Mouse (Mus musculus): ENCODE results near the gene Eml4. TPM values are rescaled to one million over a fixed set of nuclear protein-coding genes. Genes with fewer than 3 reads are reported as not detected.
A peak's percentile ranks its signal among the peaks of the same experiment; 100 is the strongest.

Eml4 gene
- 66.6 and 76.2 TPM in 2 replicates for total RNA-seq (2017)

DNA sequence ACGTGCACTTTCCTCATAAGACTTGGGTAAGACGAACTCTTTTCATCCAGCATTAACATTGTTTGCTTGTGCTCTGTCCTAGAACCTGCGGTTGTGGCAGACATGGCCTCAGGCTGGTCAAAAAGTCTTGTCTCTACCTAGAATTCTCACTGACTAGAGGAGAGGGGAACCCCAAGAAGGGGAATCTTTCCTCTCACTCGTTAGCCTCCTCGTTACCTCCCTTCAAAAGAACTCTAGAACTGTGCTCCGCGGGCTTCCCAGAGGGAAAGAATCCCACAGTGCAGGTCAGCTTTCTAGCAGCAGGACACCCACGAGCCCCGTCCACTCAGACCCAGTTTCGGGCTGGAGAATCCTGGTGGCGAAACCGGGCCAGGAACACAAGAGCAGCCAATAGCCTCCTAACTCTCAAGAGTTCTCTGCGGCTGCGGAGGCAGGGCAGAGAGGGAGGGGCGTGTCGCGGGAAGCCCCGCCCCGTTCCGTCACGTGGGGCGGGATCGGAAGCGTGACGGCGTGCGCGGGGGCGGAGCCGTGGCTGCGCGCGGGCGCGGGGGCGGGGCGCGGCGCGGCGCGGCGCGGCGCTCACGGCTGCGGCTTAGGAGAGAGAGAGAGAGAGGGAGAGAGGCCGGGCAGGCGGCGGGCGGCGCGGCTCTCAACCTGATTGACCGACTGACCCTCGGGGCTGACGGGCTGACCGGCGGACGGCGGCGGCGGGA, at the start of gene Eml4:
Gene Eml4, plus strand, starts transcription at position 553 of the 713 bp plus-strand sequence.
- ATAC-seq (replicated peaks; ENCODE audit: low read depth, poor library complexity, severe bottlenecking): peak; percentile 78

DNA sequence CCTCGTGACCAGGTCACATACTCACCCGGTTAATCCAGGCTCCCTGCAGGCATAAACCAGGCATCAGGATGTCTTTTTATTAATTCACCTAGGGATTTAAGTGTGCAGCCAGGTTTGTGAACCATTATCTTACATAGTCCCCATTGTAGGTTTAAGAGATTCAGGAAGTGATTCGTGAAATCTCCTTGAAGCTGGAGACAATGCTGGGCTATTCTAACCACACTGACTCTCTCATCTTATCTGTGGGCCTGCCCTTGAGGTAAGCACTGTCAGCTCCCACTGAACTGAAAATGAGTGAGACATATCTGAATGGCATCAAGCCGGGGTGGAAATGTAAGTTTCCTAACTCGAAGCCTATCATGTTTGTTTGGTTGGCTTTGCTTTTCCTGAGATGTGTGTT, 49.3 kb upstream of the Eml4 start:
- peak; percentile 50; the same call in 1 of the 2 replicates for ATAC-seq (replicated peaks; ENCODE audit: low read depth, poor library complexity, severe bottlenecking)

DNA sequence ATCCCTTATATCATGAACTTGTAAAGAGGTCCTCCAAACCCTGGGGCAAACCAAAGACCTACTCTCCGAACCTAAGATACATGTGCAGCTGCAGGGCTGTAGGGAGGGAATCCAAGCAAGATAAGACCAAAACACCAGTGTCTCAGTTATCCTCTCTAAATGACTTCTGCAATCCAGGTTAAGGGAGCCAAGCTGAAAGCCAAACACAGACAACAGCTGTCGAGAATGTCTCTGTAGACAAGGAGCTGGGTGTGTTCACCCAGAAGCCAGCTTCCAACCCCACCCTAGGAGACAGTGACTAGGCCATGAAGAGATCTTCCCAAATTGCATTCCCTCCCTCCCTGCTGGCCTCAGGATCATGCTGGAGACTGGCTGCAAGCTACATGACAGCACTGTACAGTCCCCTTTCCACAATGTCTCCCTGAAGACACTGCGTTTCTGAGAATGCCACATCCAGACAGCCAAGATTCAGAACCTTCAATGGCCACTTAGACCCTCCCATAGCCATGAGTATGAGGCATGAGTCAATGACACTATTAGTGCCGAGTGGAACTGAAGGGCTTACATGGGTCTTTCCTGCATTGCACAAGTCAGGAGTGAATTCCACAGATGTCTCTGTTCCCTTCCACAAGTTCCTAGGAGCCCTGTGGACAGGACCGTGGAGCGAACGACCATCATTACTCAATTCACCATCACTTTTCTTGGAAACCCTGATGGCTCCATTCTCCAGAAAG, 46.5 kb upstream of the Eml4 start:
- no peak for ATAC-seq (replicated peaks; ENCODE audit: low read depth, poor library complexity, severe bottlenecking)

DNA sequence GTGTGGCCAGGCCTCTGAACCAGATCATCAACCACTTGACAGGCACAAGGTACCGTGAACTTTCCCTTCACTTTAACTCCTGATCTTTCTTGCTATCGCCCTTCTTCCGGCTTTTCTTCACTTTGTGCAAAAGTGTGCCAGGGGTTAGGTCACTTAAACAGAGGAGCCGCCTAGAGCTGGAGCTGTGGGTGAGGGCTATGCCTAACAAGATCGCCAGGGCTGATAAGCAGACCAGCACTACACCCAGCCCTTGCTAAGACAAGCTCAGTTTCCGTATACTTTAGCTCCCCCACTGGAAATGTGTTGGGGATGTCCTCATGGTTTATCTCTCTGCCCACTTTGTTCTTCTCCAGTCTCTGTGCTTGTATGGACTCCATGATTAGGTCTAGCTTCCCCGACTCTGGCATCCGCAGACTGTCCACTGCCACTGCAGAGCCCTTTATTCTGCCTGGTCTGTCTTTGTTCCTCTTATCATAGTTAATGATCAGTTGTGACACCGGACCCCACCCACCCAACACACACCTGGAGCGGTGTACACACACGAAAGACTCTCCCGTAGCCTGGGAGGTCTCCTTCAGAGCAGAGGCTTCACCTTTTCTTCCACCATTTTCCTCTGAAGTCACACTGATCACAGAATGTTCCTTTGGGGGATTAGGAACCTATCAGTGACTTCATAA, 43.6 kb upstream of the Eml4 start:
- peak; percentile 62 for ATAC-seq (replicated peaks; ENCODE audit: low read depth, poor library complexity, severe bottlenecking)

DNA sequence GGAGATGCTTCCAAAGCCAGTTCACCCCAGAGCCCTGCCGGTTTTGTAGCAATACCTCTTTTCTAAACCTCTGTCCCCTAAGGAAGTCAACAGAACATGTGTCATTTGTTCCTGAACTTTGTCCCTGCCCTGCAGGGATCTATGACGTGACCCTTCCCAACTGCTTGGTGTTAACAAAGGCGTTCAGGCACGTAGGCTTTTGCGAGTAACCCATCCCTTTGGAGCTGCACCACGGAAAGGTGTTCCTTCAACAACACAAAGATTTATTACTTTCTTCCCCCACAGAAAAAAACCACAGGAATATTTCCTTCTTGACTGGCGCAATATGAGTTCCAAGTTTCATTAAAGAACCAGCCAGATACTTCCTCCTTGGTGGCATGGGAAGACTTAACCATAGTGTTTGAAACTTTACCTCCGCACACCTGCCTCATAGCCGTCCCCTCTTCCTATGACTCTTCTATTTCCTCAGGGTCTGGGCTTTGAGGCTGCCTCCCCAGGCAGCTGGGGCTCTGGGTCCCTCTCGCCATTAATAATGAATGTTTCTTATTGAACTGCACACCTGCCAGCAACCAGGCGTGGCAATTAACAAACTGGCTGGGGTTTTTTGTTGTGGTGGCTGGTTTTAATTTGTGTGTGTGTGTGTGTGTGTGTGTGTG, 43.0 kb upstream of the Eml4 start:
- peak; percentile 52 for ATAC-seq (replicated peaks; ENCODE audit: low read depth, poor library complexity, severe bottlenecking)

DNA sequence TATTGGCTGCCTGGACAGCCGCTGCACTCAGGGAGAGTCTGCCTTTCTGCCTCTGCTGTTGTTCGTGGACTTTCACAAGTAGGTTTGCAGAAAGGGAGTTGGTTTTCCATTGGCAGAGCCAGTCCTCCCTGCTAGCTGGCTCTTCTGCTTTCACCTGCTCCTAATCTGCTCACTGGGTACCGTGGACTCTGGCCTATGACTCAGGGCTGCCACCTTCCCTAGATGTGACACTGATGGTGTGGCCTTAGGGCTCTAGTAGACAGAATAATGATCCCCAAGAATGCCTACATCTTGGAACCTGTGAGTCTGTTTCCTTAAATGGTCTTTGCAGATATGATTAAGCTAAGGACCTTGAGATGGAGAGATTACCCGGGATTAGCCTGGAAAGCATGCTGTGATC, 42.3 kb upstream of the Eml4 start:
- no peak for ATAC-seq (replicated peaks; ENCODE audit: low read depth, poor library complexity, severe bottlenecking)

DNA sequence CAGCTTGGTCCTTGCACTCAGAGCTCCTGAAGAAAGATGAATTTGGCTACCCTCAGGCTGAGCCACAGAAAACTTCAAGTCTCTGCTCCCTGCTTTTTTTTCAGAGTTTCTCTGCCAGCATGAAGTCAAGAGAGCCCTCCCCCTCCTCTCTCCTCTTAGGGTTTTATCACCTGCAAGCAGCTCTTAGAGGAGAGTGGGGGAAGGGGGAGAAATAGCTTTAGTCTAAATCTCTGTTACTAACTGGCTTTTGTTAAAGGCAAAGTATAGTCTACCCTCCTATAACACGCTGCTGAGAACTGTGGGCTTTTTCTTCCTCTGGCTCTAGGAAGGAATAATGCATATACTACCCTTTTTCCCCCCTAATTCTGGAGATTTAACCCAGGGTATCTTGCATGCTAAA, 41.5 kb upstream of the Eml4 start:
- no peak for ATAC-seq (replicated peaks; ENCODE audit: low read depth, poor library complexity, severe bottlenecking)

DNA sequence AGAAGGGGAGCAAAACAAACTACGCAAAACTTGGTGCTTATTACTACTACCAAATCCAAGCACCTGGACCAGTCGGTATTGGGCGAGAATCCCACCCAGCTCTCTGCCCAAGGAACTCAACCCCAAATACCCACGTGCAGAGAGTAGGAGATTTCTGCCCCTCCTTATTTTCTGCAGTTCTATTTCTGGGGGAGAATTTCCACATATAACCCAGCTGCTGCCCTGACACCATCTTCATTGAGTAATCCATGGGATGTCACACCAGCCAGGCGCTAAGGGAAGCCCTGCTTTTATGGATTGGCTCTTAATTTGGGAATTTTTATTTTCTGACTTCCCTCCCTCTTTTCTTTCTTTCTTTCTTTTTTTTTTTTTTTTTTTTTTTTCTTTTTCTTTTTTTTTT, 38.9 kb upstream of the Eml4 start:
- ATAC-seq (replicated peaks; ENCODE audit: low read depth, poor library complexity, severe bottlenecking): no peak

DNA sequence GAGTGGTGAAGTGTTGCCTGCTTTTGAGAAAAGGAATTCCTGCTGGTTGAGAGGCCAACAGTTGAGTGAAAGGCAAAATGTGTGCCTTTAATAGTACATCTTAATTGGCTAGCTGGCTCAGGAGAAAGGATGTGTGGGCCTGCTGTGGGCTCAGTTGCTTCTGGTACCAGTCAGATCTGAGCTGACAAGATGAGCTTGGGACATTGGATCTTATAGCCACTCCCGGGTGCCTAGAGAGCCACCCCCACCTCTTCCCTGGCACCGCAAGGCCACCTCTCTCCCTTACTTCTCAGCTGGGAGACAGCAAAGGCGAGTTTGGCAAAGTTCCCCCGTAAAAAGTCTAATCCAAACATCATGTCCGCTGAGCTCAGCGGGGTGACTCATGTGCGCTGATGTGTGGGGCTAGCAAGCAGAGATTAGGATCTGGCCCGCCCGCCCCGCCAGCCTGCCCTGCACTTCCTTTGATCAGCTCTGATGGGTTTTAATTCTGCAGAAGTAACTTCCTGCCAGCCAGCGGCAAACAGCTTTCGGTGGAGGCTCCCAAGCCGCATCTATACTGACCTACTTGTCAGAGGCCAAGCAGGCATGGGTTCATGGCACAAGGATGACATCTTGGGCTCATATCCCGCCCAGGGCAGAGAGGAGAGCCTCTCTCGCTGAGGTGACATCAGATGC, 38.4 kb upstream of the Eml4 start:
- peak; percentile 71 for ATAC-seq (replicated peaks; ENCODE audit: low read depth, poor library complexity, severe bottlenecking)

DNA sequence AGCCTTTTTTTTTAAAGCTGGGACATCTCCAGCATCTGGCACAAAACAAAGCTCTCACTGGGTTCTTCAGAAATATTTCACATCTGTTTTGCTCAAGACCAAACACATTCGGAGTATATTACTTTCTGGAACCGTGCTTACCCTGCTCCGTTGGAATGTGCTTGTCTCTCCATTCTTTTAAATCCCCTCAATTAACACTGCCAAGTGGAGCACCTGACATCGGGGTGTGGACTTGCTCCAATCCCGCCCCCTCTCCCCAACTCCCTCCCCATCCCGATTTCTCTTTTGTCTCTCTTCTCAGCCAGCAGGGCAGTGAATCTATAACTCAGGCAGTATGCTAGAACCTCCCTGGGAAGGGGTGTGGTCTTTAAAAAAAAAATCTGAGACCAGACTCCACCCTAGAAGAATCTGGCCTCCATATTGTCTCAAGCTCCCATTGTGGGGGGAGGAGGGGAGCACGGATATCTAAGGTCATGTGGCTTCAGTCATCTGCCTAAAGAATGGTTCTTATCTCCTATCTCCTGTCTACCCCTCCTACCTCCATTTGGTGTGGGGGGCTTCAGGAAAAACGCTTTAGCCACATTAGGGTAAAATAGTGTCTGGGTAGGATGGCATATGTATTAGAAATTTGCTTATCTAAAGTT, 37.6 kb upstream of the Eml4 start:
- no peak for ATAC-seq (replicated peaks; ENCODE audit: low read depth, poor library complexity, severe bottlenecking)

DNA sequence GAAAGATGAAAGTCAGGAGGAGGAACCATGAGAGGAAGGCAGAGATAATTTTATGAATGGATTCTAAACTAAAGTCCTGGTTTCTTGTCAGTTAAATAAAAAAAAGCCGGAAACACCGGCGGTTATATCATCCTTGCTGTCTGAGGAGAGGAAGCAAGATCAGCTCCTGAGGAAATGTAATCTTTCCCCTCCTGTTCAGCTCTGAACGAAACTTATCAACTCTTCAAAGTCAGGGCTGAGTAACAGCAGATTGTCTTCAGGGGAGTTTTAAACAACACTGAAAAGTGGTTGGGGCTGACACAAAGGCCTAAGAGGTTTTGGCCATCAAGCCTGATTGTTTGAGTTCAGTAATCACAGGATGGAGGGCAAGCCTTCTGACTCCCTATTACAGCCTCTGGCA, 35.3 kb upstream of the Eml4 start:
- ATAC-seq (replicated peaks; ENCODE audit: low read depth, poor library complexity, severe bottlenecking): peak; percentile 53

DNA sequence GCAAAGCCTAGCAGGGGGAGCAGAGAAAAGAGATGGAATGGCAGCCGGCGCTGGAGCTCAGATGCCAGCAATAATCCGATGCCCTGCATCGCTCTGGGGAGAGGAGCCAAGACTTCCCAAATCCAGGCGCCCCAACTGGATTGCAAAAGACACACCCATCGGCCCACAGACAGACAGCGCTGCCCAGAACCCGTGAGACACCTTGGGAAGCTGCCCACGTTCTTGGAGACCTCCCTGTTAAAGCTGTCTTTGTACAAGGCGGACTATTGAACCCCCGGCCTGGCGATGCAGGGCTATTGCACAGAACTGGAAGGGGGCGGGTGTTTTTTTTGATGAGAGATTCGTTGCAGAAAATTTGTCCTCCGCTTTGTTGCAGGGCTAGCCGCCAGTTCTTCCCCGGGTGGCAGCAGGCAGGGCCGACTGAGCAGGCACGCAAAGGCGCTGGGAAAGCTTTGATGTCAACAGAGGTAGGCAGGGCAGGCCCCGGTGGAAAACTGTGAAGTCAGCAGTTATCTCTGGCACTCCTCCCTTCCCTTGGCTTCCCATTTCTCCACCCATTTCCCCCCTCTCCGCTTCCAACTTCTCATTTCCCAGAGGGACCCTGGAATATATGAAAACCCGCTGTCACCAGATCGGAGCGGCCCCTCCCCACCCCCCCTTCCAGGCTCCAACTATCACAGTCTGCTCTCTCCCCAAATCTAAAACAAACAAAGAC, 28.0 kb upstream of the Eml4 start:
- ATAC-seq (replicated peaks; ENCODE audit: low read depth, poor library complexity, severe bottlenecking): no peak

DNA sequence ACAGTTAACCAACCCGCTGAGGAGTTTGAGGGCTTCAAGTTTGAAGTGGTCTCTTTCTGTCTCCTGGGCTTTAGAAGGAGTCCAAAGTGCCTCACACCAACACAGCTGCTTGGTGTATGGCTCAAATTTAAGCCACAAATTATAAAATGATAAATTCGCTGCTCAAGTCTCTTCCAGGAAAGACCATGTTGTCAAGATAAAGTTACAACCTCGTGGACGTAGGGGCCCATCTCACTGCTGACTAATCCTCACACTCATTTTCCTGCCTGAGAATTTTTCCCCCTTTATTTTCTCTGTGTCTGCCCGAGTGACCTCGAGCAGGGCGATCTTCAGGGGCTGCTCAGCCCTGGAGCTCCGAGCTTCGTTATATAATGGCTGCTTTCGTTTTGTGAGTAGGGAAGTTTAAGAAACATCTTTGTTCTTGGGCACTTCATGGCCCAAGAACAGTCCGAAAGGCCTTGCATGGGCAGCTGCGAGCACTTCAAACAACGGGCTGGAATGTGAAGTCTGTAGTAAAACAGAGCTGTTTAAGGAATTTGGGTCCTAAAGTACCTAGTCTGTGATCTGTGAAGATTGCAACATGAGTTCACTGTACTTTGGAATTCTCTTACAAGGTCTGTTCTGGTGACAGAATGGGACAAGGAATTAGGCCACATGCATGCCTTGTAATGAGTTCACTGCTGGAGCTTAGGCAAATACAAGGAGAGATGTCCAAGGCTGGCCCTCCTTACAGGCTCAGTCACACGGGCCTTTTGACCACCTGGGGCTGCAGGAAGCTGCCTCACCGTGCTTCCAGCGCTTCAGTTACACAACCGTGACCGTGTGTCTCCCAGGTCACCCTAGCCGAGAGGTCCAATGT, 27.1 kb upstream of the Eml4 start:
- peak; percentile 57 for ATAC-seq (replicated peaks; ENCODE audit: low read depth, poor library complexity, severe bottlenecking)

DNA sequence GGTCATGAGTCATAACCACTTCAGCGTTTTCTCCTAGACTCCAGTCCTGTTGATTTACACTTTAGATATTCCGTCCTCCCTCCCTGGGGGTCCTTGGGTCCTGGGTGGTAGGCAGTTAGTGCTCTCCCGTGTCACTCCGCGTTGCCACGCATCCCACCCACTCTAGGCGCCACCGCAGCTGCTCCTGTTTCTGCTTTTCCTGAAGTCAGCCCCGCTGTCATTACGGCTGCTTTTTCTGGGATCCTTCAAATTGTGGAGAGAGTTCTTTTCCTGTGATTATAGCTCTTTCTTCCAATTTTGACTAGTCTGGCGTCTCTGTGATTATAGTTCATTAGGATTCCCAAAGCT, 26.5 kb upstream of the Eml4 start:
- ATAC-seq (replicated peaks; ENCODE audit: low read depth, poor library complexity, severe bottlenecking): no peak

DNA sequence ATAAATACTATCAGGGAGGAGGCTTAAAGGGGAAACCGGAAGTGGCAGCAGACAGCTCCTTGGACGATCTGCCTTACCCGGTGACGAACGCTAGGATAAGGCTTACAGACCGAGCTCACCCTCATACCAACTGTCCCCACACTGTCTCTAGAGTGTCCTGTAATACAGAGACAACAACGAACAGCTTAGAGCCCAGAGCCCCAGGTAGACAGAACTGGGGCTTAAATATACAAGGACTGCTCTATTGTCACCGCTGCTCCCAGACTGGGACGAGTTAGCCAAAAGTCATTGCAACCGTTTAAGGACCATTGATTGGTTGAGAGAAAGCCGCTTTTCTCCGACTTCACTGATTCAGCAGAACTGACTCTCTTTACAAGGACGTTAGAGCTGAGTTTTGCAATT, 15.5 kb upstream of the Eml4 start:
- peak; percentile 70 for ATAC-seq (replicated peaks; ENCODE audit: low read depth, poor library complexity, severe bottlenecking)

DNA sequence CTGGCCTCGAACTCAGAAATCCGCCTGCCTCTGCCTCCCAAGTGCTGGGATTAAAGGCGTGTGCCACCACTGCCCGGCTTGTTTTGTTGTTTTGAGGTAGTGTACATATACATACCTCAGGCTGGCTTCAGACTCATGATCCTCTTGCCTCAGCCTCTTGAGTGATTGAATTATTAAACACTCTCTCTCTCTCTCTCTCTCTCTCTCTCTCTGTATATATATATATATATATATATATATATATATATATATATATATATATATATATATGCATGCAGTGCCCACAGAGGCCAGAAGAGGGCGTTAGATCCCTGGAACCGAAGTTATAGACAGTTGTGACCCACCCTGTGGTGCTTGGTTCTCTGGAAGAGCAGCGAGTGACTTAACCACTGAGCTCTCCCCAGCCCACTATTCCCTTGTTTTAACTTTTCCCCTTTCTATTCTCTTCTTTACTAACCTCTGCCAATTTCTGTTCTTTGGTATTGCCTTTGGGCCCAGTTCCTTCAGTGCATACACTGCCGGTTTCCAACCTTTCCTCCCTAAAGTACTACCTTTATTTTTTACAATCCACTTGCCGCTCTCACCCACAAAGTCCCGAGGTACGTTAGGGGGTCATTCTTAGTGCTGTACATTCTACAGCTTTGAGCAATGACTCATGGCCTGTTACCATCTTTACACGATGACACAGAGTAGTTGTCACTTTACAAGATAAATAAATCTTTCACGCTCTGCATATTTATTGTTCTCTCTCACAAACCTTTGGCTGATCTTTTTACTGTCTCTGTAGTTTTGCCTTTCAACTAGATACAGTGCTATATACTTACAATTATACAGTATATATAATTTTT, 13.5 kb upstream of the Eml4 start:
- ATAC-seq (replicated peaks; ENCODE audit: low read depth, poor library complexity, severe bottlenecking): no peak

DNA sequence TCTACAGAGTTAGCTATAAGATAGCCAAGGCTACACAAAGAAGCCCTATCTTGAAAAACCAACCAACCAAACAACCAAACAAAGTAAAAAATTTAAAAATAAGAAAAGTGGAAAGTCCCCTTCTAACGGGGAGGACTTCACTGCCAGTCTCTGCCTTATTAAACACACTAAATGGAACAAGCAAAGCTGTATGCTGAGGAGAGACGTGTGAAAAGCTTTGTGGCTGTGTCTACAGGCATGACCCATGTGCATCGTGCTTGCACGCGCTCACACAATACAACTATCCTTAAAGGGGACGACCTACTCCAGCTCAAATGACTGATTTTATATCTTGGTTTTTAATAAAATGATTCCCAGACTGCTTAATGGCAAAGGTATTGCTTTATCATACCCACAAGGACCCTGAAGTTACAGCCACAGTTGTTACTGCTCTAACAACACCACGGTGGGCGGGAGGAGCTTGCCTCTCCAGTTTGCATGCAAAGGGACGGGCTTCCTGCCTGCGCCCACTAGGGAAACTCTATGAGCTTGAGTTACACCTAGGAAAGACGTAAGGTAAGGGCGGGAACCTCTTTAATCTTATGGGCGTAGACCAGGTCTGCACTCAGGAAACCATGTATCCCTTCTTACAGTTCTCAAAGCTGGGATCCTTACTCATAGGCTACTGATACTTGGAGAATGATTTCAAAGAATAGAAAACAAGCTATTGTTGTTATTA, 11.2 kb upstream of the Eml4 start:
- ATAC-seq (replicated peaks; ENCODE audit: low read depth, poor library complexity, severe bottlenecking): no peak

All from common myeloid progenitor, adult 5-6 weeks (primary cell).